Mouse (Mus musculus) A20 (cell line): ENCODE measurements around the gene Ngb.

Experiments
- DNase-seq: peaks from one replicate; pipeline ENCODE4 v3.0.0-alpha.2; 2011; ENCODE audit warnings: low read depth, low spot score

Gene Ngb

DNA sequence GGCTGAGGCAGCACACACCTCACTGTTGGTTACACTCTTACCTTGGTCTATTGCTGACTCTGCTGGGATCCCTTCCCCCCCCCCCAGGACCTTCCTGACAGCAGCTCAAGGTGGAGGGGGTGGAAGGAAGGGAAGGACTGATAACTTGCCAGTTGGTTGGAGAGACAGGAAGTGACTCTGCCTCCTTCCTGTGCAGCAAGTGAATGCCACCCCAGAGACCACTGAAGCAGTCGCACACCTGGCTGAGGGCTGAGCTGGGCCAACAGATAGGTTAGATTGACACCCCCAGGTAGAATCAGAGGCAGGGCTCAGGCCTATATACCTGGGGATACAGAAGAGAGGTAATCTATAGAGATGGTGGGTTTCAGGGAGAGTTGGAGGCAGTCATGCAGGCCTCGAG, 10.4 kb downstream of the Ngb start:
- DNase-seq: peak; percentile 18

DNA sequence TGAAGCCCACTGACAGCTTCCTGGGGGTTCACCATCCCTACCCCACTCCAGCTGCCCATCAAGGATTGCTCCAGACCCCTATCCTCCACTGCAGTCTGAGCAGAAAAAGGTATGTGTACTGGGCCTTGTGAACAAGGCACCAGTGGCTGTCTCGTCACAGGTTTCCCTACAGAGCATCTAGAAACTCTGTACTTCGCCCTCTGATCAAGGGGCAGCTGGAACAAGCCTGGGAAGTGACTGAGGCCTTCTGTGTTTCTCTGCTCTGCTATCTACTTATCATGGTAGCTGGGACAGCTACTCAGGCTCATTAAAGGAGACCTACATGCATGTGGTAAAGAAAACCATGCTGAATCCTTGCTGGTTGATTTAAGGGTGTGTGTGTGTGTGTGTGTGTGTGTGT, 12.6 kb downstream of the Ngb start:
- DNase-seq: no peak

DNA sequence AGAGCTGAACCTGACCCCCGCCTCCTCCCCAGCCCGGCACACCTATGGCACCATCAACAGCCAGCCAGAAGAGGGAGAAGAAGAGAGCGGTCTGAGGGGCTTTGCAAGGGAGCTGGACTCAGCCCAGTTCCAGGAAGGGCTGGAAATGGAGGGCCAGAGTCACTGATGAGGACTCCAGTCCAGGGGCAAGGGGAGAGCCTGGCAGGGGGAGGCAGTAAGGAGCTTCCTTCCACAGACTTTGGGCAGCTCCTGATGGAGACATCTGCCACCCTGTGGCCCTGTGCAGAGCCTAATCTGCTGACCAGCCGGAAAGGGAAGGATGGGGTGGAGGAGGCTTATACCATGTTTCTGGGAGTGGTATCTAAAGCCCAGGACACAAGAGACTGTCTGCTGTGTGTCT, 13.1 kb downstream of the Ngb start:
- no peak for DNase-seq

DNA sequence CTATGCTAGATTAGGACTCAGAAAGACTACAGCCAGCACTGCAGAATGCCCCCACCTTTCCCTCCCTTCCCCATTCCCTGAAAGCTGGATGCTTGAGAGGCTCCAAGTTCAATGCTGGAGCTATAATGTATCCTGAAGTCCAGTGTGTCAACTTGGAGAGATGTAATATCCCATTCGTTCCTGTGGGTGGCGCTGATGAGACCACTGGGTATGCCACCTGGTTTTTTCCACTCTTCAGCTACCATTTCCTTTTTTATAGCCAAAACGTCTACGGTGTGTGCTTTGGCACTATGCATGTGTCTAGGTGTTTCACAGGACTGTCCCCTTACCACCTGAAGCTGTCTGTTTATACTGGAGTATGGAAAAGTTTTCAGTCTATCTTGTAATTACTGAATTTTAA, 14.0 kb downstream of the Ngb start:
- DNase-seq: peak; percentile 61

DNA sequence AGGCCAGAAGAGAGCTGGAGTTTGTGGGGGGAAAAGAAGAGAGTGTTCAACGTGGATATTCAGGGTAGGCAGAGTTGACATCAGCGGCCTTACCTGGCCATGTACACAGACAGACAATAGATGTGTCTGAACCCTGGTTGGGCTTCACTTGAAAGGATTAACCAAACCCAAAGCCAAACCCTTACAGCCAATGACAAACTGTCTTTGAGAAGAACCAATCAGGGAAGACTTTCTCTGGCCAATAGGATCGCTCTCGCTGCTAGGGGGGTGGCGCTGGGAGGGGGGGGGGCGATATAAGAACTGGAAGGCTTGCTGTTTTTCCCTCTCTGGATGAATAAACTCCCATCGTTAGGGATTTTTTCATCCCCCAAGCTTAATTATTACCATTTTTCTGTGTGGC, 15.1 kb downstream of the Ngb start:
- no peak for DNase-seq

DNA sequence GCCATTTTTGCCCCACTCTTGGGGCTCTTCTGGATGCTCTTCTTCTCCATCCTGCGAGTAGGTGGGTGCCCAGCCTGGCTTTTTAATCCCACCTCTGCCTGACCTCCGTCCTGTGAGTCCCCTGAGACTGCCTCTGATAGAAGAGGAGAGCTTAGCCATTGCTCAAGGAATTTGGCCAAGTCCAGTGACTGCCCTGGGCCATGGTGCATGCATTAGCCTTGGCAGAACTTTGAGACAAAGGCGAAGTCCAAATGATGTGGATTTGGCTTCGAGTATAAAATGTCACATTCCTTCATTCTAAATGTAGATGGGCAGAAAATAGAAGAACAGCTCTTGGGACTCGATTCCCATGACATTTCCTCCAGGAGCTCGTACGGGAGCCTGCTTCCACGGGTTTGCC, 19.5 kb downstream of the Ngb start:
- no peak for DNase-seq

DNA sequence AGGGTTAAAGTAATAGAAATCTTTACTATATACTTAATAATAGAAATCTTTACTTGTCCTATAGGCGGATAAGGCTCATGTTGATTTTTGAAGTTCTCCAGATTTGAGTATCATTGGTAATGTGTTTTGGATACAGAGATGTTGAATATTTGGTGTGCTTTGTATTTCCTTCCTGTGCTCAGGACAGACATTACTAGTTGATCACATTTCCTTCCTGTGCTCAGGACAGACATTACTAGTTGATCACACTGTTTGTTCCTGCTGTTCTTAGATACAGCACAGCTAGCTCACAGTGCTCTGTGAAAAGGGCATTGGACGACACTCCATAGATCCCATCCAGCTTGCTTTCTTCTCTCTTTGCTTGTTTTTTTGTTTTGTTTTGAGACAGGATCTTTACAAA, 25.7 kb downstream of the Ngb start:
- DNase-seq: peak; percentile 31

DNA sequence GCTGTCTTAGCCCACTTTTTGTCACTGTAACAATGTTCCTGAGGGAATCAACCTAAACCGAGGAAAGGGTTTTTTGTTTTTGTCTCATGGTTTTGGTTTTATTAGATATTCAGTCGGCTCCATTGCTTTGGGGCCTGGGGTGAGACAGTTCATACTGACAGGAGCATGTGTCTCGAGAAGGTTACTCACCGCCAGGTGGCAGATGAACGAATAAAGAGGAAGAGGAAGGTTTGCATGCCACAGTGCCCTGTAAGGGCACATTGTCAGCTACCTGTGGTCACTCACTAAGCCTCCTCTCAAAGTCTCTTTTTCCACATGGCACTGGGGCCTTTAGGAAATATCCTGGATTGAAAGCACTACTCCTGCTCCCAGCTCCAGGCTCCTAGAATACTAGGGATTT, 31.8 kb downstream of the Ngb start:
- peak; percentile 55 for DNase-seq

DNA sequence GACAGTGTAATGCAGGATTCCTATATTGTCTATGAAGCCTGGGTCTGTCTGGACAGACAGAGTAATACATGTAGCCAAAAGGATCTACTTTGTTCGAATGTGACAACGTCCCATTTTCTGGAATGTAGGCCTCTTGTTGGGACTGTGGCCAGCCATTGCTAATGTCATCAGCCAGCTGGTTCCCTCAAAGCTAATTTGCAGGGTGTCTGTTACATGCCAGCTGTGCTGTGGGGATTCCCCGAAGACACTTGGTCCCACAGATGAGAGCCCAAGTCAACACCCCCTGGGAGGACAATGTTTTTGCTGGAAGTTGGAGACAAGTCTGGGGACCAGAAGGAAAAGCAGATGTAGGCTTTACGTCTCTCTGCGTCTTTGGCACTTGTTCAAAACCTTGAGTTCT, 35.9 kb downstream of the Ngb start:
- DNase-seq: no peak

DNA sequence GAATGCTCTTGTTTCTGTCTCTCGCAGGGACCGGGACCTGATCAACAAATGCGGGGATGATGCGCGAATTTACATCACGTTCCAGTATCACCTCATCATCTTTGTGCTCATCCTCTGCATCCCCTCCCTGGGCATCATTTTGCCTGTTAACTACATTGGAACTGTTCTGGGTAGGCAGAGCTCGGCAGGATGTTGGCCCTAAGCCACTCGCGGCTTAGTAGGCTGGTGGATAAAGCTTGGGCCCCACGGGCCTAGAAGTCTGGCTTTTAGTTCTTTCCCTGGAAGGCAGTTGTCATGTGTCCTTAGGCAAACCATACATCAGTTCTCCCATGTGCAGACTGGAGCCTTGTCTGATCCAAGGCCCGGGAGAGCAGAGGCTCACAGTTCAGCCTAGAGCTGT, 36.9 kb downstream of the Ngb start:
- DNase-seq: no peak

DNA sequence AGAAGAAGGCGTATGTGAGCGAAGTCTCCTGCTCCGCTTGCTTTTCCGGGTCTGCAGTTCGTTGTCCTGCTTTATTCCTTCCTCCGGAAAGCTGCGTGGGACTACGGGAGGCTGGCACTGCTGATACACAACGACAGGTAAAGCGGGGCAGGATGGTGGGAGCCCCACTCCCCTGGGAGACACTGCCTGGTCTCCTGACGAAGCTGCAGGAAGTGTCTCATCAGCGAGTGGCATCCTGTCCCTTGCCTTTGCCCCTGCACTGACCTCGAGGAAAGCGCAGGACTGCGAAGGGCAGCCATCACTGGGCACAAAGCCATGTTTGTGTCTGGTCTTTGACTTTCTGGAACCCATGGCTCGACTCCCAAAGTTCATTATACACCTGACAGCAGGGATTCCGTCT, 45.3 kb downstream of the Ngb start:
- no peak for DNase-seq

DNA sequence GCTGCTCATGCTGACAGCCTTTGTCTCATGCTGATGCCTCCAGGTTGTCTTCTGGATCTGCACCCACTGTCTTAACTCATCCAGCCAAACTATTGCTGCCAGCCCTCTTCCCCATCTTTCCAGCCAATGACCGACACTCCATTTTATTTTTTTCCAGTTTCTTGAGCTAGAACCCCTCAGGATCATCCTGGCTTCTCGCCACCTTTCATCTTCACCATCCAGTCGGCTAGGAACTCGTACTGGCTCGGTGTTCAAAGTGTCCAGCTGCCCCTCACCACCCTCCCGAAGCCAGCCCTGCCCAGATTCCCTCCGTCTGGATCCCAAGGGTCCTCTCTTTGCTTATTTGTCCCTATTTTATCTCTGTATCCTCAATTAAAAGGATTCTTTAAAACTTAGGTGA, 47.5 kb downstream of the Ngb start:
- DNase-seq: no peak

DNA sequence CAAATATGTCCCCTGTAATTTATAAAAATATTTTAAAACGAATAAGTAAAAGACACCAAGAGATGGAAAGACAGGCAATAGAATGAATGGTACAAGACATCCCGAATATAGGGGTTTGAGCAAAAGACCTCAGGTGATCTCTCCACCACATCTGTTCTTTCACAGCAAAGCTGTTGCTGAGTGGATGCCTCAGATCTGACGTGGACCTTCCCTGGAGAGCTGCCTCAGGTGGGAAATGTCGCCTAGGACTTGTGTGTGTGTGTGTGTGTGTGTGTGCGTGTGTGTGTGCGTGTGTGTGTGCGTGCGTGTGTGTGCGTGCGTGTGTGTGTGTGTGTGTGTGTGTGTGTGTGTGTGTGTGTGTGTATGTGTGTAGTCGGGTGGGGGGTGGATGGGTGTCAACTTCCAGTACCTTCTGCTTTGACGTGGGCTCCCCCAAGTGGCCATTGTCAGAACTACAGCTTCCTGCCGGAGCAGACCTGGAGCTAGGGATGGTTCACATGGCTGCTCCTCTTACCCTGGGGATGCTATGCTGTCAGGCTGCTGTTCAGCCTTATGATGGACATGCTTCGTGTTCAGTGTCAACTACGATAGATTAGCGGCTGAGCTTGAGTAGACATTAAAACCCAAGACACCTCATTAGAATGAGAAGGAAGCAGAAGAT, 49.5 kb downstream of the Ngb start:
- peak; percentile 55 for DNase-seq

DNA sequence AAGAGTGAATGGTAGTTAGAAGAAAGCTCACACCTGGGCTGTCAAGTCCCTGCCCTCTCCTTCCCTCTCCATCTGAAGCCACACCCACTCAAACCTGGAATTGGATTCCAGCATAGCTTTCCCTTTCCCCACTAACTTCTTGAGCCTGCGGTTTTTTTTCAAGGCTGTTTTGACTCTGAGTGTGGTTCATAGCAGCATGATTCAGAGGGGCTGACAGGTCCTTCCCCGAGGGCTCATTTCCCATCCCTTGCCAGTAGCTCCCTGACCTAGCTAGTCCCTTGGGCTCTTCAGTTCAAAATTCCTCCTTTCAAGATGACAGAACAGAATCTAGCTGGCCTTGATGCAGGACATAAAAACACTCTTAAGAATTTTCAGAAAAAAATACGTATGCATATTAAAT, 54.8 kb downstream of the Ngb start:
- DNase-seq: no peak
